Mouse (Mus musculus): ENCODE measurements around the gene Pepd. TPM values are rescaled to one million over a fixed set of nuclear protein-coding genes. Genes with fewer than 3 reads are reported as not detected.
"Not testable (repeated sequence)": the region's sequence is repeated elsewhere in the genome, so short reads cannot be mapped to it uniquely, and the experiment has no call there.

The Pepd gene
- polyA plus RNA-seq, 1 experiment from 2014 or later = 57.8 TPM

GRCm38 (mm10) chr7:34967362-34967761 is 55.2 kb downstream of the Pepd start:
- ATAC-seq (ENCODE audit: low FRiP score) = no peak
- Histone ChIP-seq H3K36me3 (ENCODE audit: control insufficient read depth, insufficient read depth, low read length) (no peaks in the 10 kb centered on the region), H3K4me3 (ENCODE audit: low read depth, low read length) (no peak overlapping the region), H3K4me1 (replicated peaks; ENCODE audit: control insufficient read depth, insufficient read depth, low read length) (no peaks in the 10 kb centered on the region), H3K27ac (ENCODE audit: low read depth, low read length) (no peak overlapping the region), H3K9ac (ENCODE audit: low read depth, low read length) (no peak overlapping the region), H3K9me3 (ENCODE audit: control insufficient read depth, low read length) (no peaks in the 10 kb centered on the region), H3K4me2 (replicated peaks; ENCODE audit: low read depth, low read length) (no peak overlapping the region), H3K27me3 (ENCODE audit: control insufficient read depth, insufficient read depth, low read length) (no peaks in the 10 kb centered on the region)
- 81% methylated on average over 3 of the region's 3 CpGs for WGBS
- DNase-seq (ENCODE audit: low spot score) = no peak

GRCm38 (mm10) chr7:34968749-34969433 is 56.7 kb downstream of the Pepd start:
- no peak overlapping the region for H3K4me3 ChIP-seq (ENCODE audit: low read depth, low read length)
- no peaks in the 10 kb centered on the region for H3K4me1 ChIP-seq (replicated peaks; ENCODE audit: control insufficient read depth, insufficient read depth, low read length)
- ATAC-seq (ENCODE audit: low FRiP score) (no peak), DNase-seq (ENCODE audit: low spot score) (no peak)
- no peak overlapping the region for H3K9ac ChIP-seq (ENCODE audit: low read depth, low read length)
- H3K27ac ChIP-seq (ENCODE audit: low read depth, low read length) = no peak overlapping the region
- H3K9me3 ChIP-seq (ENCODE audit: control insufficient read depth, low read length) = no peaks in the 10 kb centered on the region
- 84% methylated on average over 3 of the region's 3 CpGs for WGBS
- H3K4me2 ChIP-seq (replicated peaks; ENCODE audit: low read depth, low read length) = no peak overlapping the region
- no peaks in the 10 kb centered on the region for H3K27me3 ChIP-seq (ENCODE audit: control insufficient read depth, insufficient read depth, low read length)
- no peaks in the 10 kb centered on the region for H3K36me3 ChIP-seq (ENCODE audit: control insufficient read depth, insufficient read depth, low read length)

- Histone ChIP-seq H3K27ac (ENCODE audit: low read depth, low read length) (no peak overlapping the region), H3K4me1 (replicated peaks; ENCODE audit: control insufficient read depth, insufficient read depth, low read length) (no peaks in the 10 kb centered on the region), H3K36me3 (ENCODE audit: control insufficient read depth, insufficient read depth, low read length) (no peaks in the 10 kb centered on the region), H3K27me3 (ENCODE audit: control insufficient read depth, insufficient read depth, low read length) (no peaks in the 10 kb centered on the region), H3K4me3 (ENCODE audit: low read depth, low read length) (no peak overlapping the region), H3K9ac (ENCODE audit: low read depth, low read length) (no peak overlapping the region), H3K9me3 (ENCODE audit: control insufficient read depth, low read length) (no peaks in the 10 kb centered on the region), H3K4me2 (replicated peaks; ENCODE audit: low read depth, low read length) (no peak overlapping the region)
- DNase-seq (ENCODE audit: low spot score) (no peak), ATAC-seq (ENCODE audit: low FRiP score) (no peak)
- 77% methylated on average over 10 of the region's 10 CpGs for WGBS
These were observed 59.6 kb downstream of the Pepd start for GRCm38 (mm10) chr7:34971826-34972225.

- H3K27ac ChIP-seq (ENCODE audit: low read depth, low read length) = 0 out of 2 replicates have a peak overlapping the region, but pooled peaks have one; percentile 42
- H3K9me3 ChIP-seq (ENCODE audit: control insufficient read depth, low read length) = no peaks in the 10 kb centered on the region
- 36% methylated on average over 4 of the region's 4 CpGs for WGBS
- H3K4me2 ChIP-seq (replicated peaks; ENCODE audit: low read depth, low read length) = no peak overlapping the region
- DNase-seq (ENCODE audit: low spot score) (no peak), ATAC-seq (ENCODE audit: low FRiP score) (no peak)
- H3K36me3 ChIP-seq (ENCODE audit: control insufficient read depth, insufficient read depth, low read length) = no peaks in the 10 kb centered on the region
- no peaks in the 10 kb centered on the region for H3K4me1 ChIP-seq (replicated peaks; ENCODE audit: control insufficient read depth, insufficient read depth, low read length)
- H3K4me3 ChIP-seq (ENCODE audit: low read depth, low read length) = no peak overlapping the region
- H3K9ac ChIP-seq (ENCODE audit: low read depth, low read length) = no peak overlapping the region
- H3K27me3 ChIP-seq (ENCODE audit: control insufficient read depth, insufficient read depth, low read length) = no peaks in the 10 kb centered on the region
These were observed 60.8 kb downstream of the Pepd start for GRCm38 (mm10) chr7:34972990-34973440.

- Histone ChIP-seq H3K9me3 (ENCODE audit: control insufficient read depth, low read length) (no peaks in the 10 kb centered on the region), H3K4me1 (replicated peaks; ENCODE audit: control insufficient read depth, insufficient read depth, low read length) (no peaks in the 10 kb centered on the region), H3K36me3 (ENCODE audit: control insufficient read depth, insufficient read depth, low read length) (no peaks in the 10 kb centered on the region), H3K9ac (ENCODE audit: low read depth, low read length) (no peak overlapping the region), H3K4me3 (ENCODE audit: low read depth, low read length) (no peak overlapping the region), H3K27me3 (ENCODE audit: control insufficient read depth, insufficient read depth, low read length) (no peaks in the 10 kb centered on the region), H3K4me2 (replicated peaks; ENCODE audit: low read depth, low read length) (no peak overlapping the region), H3K27ac (ENCODE audit: low read depth, low read length) (no peak overlapping the region)
- 80% methylated on average over 2 of the region's 3 CpGs for WGBS
- ATAC-seq (ENCODE audit: low FRiP score) = no peak
- DNase-seq (ENCODE audit: low spot score) = no peak
These were observed 61.7 kb downstream of the Pepd start for GRCm38 (mm10) chr7:34973877-34974276.

GRCm38 (mm10) chr7:34975913-34976312 is 63.7 kb downstream of the Pepd start:
- no peak for ATAC-seq (ENCODE audit: low FRiP score)
- no peak overlapping the region for H3K27ac ChIP-seq (ENCODE audit: low read depth, low read length)
- H3K27me3 ChIP-seq (ENCODE audit: control insufficient read depth, insufficient read depth, low read length) = no peaks in the 10 kb centered on the region
- DNase-seq (ENCODE audit: low spot score) = no peak
- no peak overlapping the region for H3K4me2 ChIP-seq (replicated peaks; ENCODE audit: low read depth, low read length)
- no peak overlapping the region for H3K9ac ChIP-seq (ENCODE audit: low read depth, low read length)
- 92% methylated on average over 12 of the region's 12 CpGs for WGBS
- H3K9me3 ChIP-seq (ENCODE audit: control insufficient read depth, low read length) = no peaks in the 10 kb centered on the region
- no peaks in the 10 kb centered on the region for H3K4me1 ChIP-seq (replicated peaks; ENCODE audit: control insufficient read depth, insufficient read depth, low read length)
- no peaks in the 10 kb centered on the region for H3K36me3 ChIP-seq (ENCODE audit: control insufficient read depth, insufficient read depth, low read length)
- H3K4me3 ChIP-seq (ENCODE audit: low read depth, low read length) = no peak overlapping the region

- H3K27ac ChIP-seq (ENCODE audit: low read depth, low read length) = no peak overlapping the region
- H3K9ac ChIP-seq (ENCODE audit: low read depth, low read length) = no peak overlapping the region
- H3K27me3 ChIP-seq (ENCODE audit: control insufficient read depth, insufficient read depth, low read length) = no peaks in the 10 kb centered on the region
- no peaks in the 10 kb centered on the region for H3K4me1 ChIP-seq (replicated peaks; ENCODE audit: control insufficient read depth, insufficient read depth, low read length)
- no peak overlapping the region for H3K4me2 ChIP-seq (replicated peaks; ENCODE audit: low read depth, low read length)
- 95% methylated on average over 4 of the region's 4 CpGs for WGBS
- H3K9me3 ChIP-seq (ENCODE audit: control insufficient read depth, low read length) = no peaks in the 10 kb centered on the region
- no peak overlapping the region for H3K4me3 ChIP-seq (ENCODE audit: low read depth, low read length)
- ATAC-seq (ENCODE audit: low FRiP score) (no peak), DNase-seq (ENCODE audit: low spot score) (no peak)
- H3K36me3 ChIP-seq (ENCODE audit: control insufficient read depth, insufficient read depth, low read length) = no peaks in the 10 kb centered on the region
These were observed 65.2 kb downstream of the Pepd start for GRCm38 (mm10) chr7:34977403-34977802.

GRCm38 (mm10) chr7:34981803-34982202 is 69.6 kb downstream of the Pepd start:
- WGBS = 92% methylated on average over 10 of the region's 10 CpGs
- H3K9me3 ChIP-seq (ENCODE audit: control insufficient read depth, low read length) = no peaks in the 10 kb centered on the region
- no peak overlapping the region for H3K27ac ChIP-seq (ENCODE audit: low read depth, low read length)
- H3K9ac ChIP-seq (ENCODE audit: low read depth, low read length) = no peak overlapping the region
- no peaks in the 10 kb centered on the region for H3K27me3 ChIP-seq (ENCODE audit: control insufficient read depth, insufficient read depth, low read length)
- no peaks in the 10 kb centered on the region for H3K36me3 ChIP-seq (ENCODE audit: control insufficient read depth, insufficient read depth, low read length)
- no peak for DNase-seq (ENCODE audit: low spot score)
- no peaks in the 10 kb centered on the region for H3K4me1 ChIP-seq (replicated peaks; ENCODE audit: control insufficient read depth, insufficient read depth, low read length)
- H3K4me3 ChIP-seq (ENCODE audit: low read depth, low read length) = no peak overlapping the region
- ATAC-seq (ENCODE audit: low FRiP score) = no peak
- no peak overlapping the region for H3K4me2 ChIP-seq (replicated peaks; ENCODE audit: low read depth, low read length)

GRCm38 (mm10) chr7:34982372-34982771 is 70.2 kb downstream of the Pepd start:
- H3K9ac ChIP-seq (ENCODE audit: low read depth, low read length); ATAC-seq (ENCODE audit: low FRiP score); H3K4me2 ChIP-seq (replicated peaks; ENCODE audit: low read depth, low read length); H3K9me3 ChIP-seq (ENCODE audit: control insufficient read depth, low read length); H3K4me3 ChIP-seq (ENCODE audit: low read depth, low read length); H3K36me3 ChIP-seq (ENCODE audit: control insufficient read depth, insufficient read depth, low read length); H3K27ac ChIP-seq (ENCODE audit: low read depth, low read length); DNase-seq (ENCODE audit: low spot score); H3K4me1 ChIP-seq (replicated peaks; ENCODE audit: control insufficient read depth, insufficient read depth, low read length); H3K27me3 ChIP-seq (ENCODE audit: control insufficient read depth, insufficient read depth, low read length): not testable (repeated sequence)
- 88% methylated on average over 2 of the region's 2 CpGs for WGBS
